Mouse (Mus musculus): ENCODE measurements around the gene Srrm2.
A peak's percentile ranks its signal among the peaks of the same experiment; 100 is the strongest.

Gene Srrm2

GRCm38 (mm10) chr17:23806867-23807266 is 16.5 kb downstream of the Srrm2 start:
- no peak for DNase-seq (ENCODE audit: low spot score)

GRCm38 (mm10) chr17:23807918-23808317 is 17.6 kb downstream of the Srrm2 start:
- no peak for DNase-seq (ENCODE audit: low spot score)

GRCm38 (mm10) chr17:23815641-23816040 is 25.3 kb downstream of the Srrm2 start:
- DNase-seq (ENCODE audit: low spot score) = no peak

- DNase-seq (ENCODE audit: low spot score) = no peak
Measured at GRCm38 (mm10) chr17:23818579-23818978, 28.2 kb downstream of the Srrm2 start.

- DNase-seq (ENCODE audit: low spot score) = no peak
Measured at GRCm38 (mm10) chr17:23819235-23819634, 28.9 kb downstream of the Srrm2 start.

- DNase-seq (ENCODE audit: low spot score) = no peak
Measured at GRCm38 (mm10) chr17:23820731-23821130, 30.4 kb downstream of the Srrm2 start.

- no peak for DNase-seq (ENCODE audit: low spot score)
Measured at GRCm38 (mm10) chr17:23822094-23822493, 31.8 kb downstream of the Srrm2 start.

- DNase-seq (ENCODE audit: low spot score) = no peak
Measured at GRCm38 (mm10) chr17:23823018-23823417, 32.7 kb downstream of the Srrm2 start.

- DNase-seq (ENCODE audit: low spot score) = no peak
Measured at GRCm38 (mm10) chr17:23823614-23824013, 33.3 kb downstream of the Srrm2 start.

GRCm38 (mm10) chr17:23825591-23825990 is 35.3 kb downstream of the Srrm2 start:
- no peak for DNase-seq (ENCODE audit: low spot score)

GRCm38 (mm10) chr17:23828271-23829001 is 38.1 kb downstream of the Srrm2 start:
- DNase-seq (ENCODE audit: low spot score) = peak; percentile 64

GRCm38 (mm10) chr17:23829064-23829619 is 38.8 kb downstream of the Srrm2 start, which contains the start of gene Elob:
Elob (minus strand) TSS chr17:23829136.
- DNase-seq (ENCODE audit: low spot score) = peak; percentile 93

- no peak for DNase-seq (ENCODE audit: low spot score)
Measured at GRCm38 (mm10) chr17:23831201-23831600, 40.9 kb downstream of the Srrm2 start.

- no peak for DNase-seq (ENCODE audit: low spot score)
Measured at GRCm38 (mm10) chr17:23836006-23836575, 45.8 kb downstream of the Srrm2 start, which contains the start of gene Prss33. Prss33 (minus strand) TSS chr17:23836056.

GRCm38 (mm10) chr17:23841145-23841544 is 50.8 kb downstream of the Srrm2 start:
- peak; percentile 88 for DNase-seq (ENCODE audit: low spot score)

GRCm38 (mm10) chr17:23843141-23843811 is 52.9 kb downstream of the Srrm2 start:
- no peak for DNase-seq (ENCODE audit: low spot score)

- DNase-seq (ENCODE audit: low spot score) = peak; percentile 75
Measured at GRCm38 (mm10) chr17:23843812-23844273, 53.5 kb downstream of the Srrm2 start, which contains the start of the genes Prss32 and Prss41. Prss32 (plus strand) TSS chr17:23843855. Prss41 (minus strand) TSS chr17:23844172.

- no peak for DNase-seq (ENCODE audit: low spot score)
Measured at GRCm38 (mm10) chr17:23850028-23850427, 59.7 kb downstream of the Srrm2 start.

GRCm38 (mm10) chr17:23850853-23851749 is 60.8 kb downstream of the Srrm2 start:
- DNase-seq (ENCODE audit: low spot score) = peak; percentile 90

GRCm38 (mm10) chr17:23853292-23853691 is 63.0 kb downstream of the Srrm2 start:
- DNase-seq (ENCODE audit: low spot score) = peak; percentile 69

GRCm38 (mm10) chr17:23854229-23854765 is 64.0 kb downstream of the Srrm2 start:
- DNase-seq (ENCODE audit: low spot score) = no peak
